Mouse (Mus musculus): ENCODE results near the gene Fbxo10. TPM values are rescaled to one million over a fixed set of nuclear protein-coding genes. Genes with fewer than 3 reads are reported as not detected.
"Not testable (repeated sequence)": the region's sequence is repeated elsewhere in the genome, so short reads cannot be mapped to it uniquely, and the experiment has no call there.

Fbxo10 gene
- polyA plus RNA-seq, 1 experiment: 27.3 TPM

GRCm38 (mm10) chr4:45012105-45012975, 72.1 kb downstream of the Fbxo10 start, which contains the start of gene Zbtb5:
Gene Zbtb5 (minus strand): TSS chr4:45012412.
- Histone ChIP-seq H3K4me1 (ENCODE audit: control insufficient read depth, insufficient read depth, low read length) (peaks cover 6% of the 10 kb centered on the region), H3K4me3 (ENCODE audit: insufficient read depth, low read length) (peak within 1 kb of the TSS; percentile 89), H3K27ac (ENCODE audit: insufficient read depth, low read length) (peak within 1 kb of the TSS; percentile 76)
- TF ChIP-seq CTCF (IDR thresholded peaks at IDR 0.05; ENCODE audit: extremely low read depth, insufficient read depth, low read length) (no peak), POLR2A (IDR thresholded peaks at IDR 0.05; ENCODE audit: extremely low read depth, insufficient read depth, low read length) (peak; percentile 83)

GRCm38 (mm10) chr4:45011581-45012104, 72.8 kb downstream of the Fbxo10 start:
- Histone ChIP-seq H3K4me1 (ENCODE audit: control insufficient read depth, insufficient read depth, low read length) (peaks cover 6% of the 10 kb centered on the region), H3K4me3 (ENCODE audit: insufficient read depth, low read length) (peak overlapping the region; percentile 89)
- TF ChIP-seq POLR2A (IDR thresholded peaks at IDR 0.05; ENCODE audit: extremely low read depth, insufficient read depth, low read length) (no peak; the same call in 1 of the 2 replicates), CTCF (IDR thresholded peaks at IDR 0.05; ENCODE audit: extremely low read depth, insufficient read depth, low read length) (no peak)

GRCm38 (mm10) chr4:45010806-45011415, 73.5 kb downstream of the Fbxo10 start:
- TF ChIP-seq CTCF (IDR thresholded peaks at IDR 0.05; ENCODE audit: extremely low read depth, insufficient read depth, low read length): no peak
- no peak for TF ChIP-seq POLR2A (IDR thresholded peaks at IDR 0.05; ENCODE audit: extremely low read depth, insufficient read depth, low read length)
- peaks cover 6% of the 10 kb centered on the region for H3K4me1 ChIP-seq (ENCODE audit: control insufficient read depth, insufficient read depth, low read length)
- no peak overlapping the region for H3K27ac ChIP-seq (ENCODE audit: insufficient read depth, low read length)
- H3K4me3 ChIP-seq (ENCODE audit: insufficient read depth, low read length): peak overlapping the region; percentile 89

More at GRCm38 (mm10) chr4:45011581-45012104, 72.8 kb downstream of the Fbxo10 start:
- H3K27ac ChIP-seq (ENCODE audit: insufficient read depth, low read length): peak overlapping the region; percentile 76

GRCm38 (mm10) chr4:45005452-45005851, 79.0 kb downstream of the Fbxo10 start:
- Histone ChIP-seq H3K4me1 (ENCODE audit: control insufficient read depth, insufficient read depth, low read length) (peaks cover 5% of the 10 kb centered on the region), H3K27ac (ENCODE audit: insufficient read depth, low read length) (no peak overlapping the region)
- TF ChIP-seq CTCF (IDR thresholded peaks at IDR 0.05; ENCODE audit: extremely low read depth, insufficient read depth, low read length): no peak
- no peak for TF ChIP-seq POLR2A (IDR thresholded peaks at IDR 0.05; ENCODE audit: extremely low read depth, insufficient read depth, low read length)

GRCm38 (mm10) chr4:45000001-45000400, 84.4 kb downstream of the Fbxo10 start:
- Histone ChIP-seq H3K4me3 (ENCODE audit: insufficient read depth, low read length) (no peak overlapping the region), H3K27ac (ENCODE audit: insufficient read depth, low read length) (no peak overlapping the region), H3K4me1 (ENCODE audit: control insufficient read depth, insufficient read depth, low read length) (no peaks in the 10 kb centered on the region)
- TF ChIP-seq POLR2A (IDR thresholded peaks at IDR 0.05; ENCODE audit: extremely low read depth, insufficient read depth, low read length): no peak
- no peak for TF ChIP-seq CTCF (IDR thresholded peaks at IDR 0.05; ENCODE audit: extremely low read depth, insufficient read depth, low read length)

More at GRCm38 (mm10) chr4:45005452-45005851, 79.0 kb downstream of the Fbxo10 start:
- H3K4me3 ChIP-seq (ENCODE audit: insufficient read depth, low read length): no peak overlapping the region

- no peak for TF ChIP-seq CTCF (IDR thresholded peaks at IDR 0.05; ENCODE audit: extremely low read depth, insufficient read depth, low read length)
- no peak for TF ChIP-seq POLR2A (IDR thresholded peaks at IDR 0.05; ENCODE audit: extremely low read depth, insufficient read depth, low read length)
- no peaks in the 10 kb centered on the region for H3K4me1 ChIP-seq (ENCODE audit: control insufficient read depth, insufficient read depth, low read length)
- no peak overlapping the region for H3K27ac ChIP-seq (ENCODE audit: insufficient read depth, low read length)
- no peak overlapping the region for H3K4me3 ChIP-seq (ENCODE audit: insufficient read depth, low read length)
Observed at GRCm38 (mm10) chr4:44998071-44998470, 86.3 kb downstream of the Fbxo10 start.

- Histone ChIP-seq H3K27ac (ENCODE audit: insufficient read depth, low read length) (no peak overlapping the region), H3K4me1 (ENCODE audit: control insufficient read depth, insufficient read depth, low read length) (no peaks in the 10 kb centered on the region), H3K4me3 (ENCODE audit: insufficient read depth, low read length) (no peak overlapping the region)
- TF ChIP-seq POLR2A (IDR thresholded peaks at IDR 0.05; ENCODE audit: extremely low read depth, insufficient read depth, low read length) (no peak), CTCF (IDR thresholded peaks at IDR 0.05; ENCODE audit: extremely low read depth, insufficient read depth, low read length) (no peak)
Observed at GRCm38 (mm10) chr4:44994776-44995175, 89.6 kb downstream of the Fbxo10 start.

GRCm38 (mm10) chr4:44993847-44994246, 90.6 kb downstream of the Fbxo10 start:
- TF ChIP-seq CTCF (IDR thresholded peaks at IDR 0.05; ENCODE audit: extremely low read depth, insufficient read depth, low read length) (no peak), POLR2A (IDR thresholded peaks at IDR 0.05; ENCODE audit: extremely low read depth, insufficient read depth, low read length) (no peak)
- H3K27ac ChIP-seq (ENCODE audit: insufficient read depth, low read length): no peak overlapping the region
- H3K4me1 ChIP-seq (ENCODE audit: control insufficient read depth, insufficient read depth, low read length): no peaks in the 10 kb centered on the region
- H3K4me3 ChIP-seq (ENCODE audit: insufficient read depth, low read length): no peak overlapping the region

- not testable (repeated sequence) for H3K4me3 ChIP-seq (ENCODE audit: insufficient read depth, low read length); H3K27ac ChIP-seq (ENCODE audit: insufficient read depth, low read length); H3K4me1 ChIP-seq (ENCODE audit: control insufficient read depth, insufficient read depth, low read length)
Observed at GRCm38 (mm10) chr4:44993179-44993578, 91.2 kb downstream of the Fbxo10 start.

- H3K4me3 ChIP-seq (ENCODE audit: insufficient read depth, low read length): not testable (repeated sequence)
Observed at GRCm38 (mm10) chr4:44992330-44992729, 92.1 kb downstream of the Fbxo10 start.

More at GRCm38 (mm10) chr4:44992330-44992729, 92.1 kb downstream of the Fbxo10 start:
- H3K4me1 ChIP-seq (ENCODE audit: control insufficient read depth, insufficient read depth, low read length); H3K27ac ChIP-seq (ENCODE audit: insufficient read depth, low read length): not testable (repeated sequence)

All from cortical plate, adult 2 months (tissue).